Mouse (Mus musculus): ENCODE results near the gene E130208F15Rik.
A peak's percentile ranks its signal among the peaks of the same experiment; 100 is the strongest.

E130208F15Rik gene

DNA sequence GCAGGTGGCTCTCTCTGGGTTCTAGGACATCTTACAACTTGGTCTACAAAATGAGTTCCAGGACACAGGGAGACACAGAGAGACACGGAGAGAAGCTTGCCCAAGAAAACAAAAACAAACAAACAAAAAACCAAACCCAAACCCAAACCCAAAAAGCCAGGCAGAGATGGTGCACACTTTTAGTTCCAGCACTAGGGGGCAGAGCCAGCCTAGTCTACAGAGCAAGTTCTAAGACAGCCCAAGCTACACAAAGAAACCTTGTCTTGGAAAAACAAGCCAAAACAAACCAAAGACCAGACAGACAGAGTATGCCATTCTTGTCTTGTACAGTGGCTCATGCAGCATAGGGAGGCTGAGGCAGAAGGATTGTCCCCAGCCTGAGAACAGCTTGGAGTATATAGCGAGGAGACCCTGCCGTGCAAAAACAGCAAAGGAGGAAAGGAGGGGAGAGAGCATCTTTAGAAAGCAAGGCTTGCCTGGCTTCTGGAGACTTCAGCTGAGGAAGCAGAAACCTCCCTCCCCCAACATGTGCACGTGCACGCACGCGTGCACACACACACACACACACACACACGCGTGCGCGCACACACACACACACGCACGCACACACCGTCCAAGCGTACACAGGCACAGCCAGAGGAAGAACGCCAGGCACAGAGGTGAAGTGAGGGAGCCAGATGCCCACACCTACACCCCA lies 15.3 kb upstream of the E130208F15Rik start:
- no peak for DNase-seq (ENCODE audit: low read depth in 2 of 2, low spot score in 2 of 2)

DNA sequence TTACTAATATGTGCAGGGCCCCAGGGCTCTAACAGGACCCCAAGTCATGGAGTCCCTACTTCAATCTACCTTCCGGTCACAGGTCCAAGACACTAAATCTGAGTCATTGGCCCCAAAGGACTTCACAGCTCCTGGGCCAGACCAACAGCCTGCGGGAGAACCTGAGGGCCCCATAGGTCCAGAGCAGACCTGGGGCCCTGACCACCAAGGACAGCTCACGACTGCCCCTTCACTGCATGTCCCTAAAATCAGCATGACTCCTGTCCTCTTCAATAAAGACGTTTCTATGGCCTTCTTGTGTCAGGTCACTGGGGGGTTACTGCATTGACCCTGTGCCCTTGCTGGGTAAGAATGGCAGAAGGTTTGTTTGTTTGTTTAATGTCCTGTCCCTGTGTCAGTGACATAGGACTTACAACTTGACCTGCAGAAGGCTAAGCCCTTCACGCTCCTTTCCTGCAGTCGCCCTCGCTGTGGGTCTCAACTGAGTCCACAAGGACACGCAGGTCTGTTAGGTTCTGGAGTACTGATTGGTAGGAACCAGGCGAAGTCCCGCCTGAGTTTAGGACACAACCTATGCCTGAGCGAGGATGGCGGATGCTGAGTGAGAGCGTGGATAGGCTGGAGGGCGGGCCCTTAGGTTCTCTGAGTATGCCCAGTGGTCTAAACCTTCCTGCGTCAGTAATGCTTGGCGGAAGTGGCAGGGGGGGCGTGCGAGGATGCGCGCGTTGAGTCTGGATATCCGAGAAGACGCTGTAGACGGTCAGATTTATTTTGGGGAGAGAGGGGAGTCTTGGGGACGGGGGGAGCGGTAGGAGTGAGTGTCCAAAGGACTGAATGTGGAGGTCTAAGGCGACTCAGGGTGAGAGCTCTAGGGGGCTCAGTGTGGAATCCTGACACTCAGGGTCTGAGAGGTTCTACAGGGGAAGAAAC lies 13.2 kb upstream of the E130208F15Rik start, which contains the start of gene Alkbh6:
Gene Alkbh6, plus strand, starts transcription at position 642 of the 930 bp plus-strand sequence.
- peak; percentile 90 to 91 for DNase-seq (ENCODE audit: low read depth in 2 of 2, low spot score in 2 of 2)

DNA sequence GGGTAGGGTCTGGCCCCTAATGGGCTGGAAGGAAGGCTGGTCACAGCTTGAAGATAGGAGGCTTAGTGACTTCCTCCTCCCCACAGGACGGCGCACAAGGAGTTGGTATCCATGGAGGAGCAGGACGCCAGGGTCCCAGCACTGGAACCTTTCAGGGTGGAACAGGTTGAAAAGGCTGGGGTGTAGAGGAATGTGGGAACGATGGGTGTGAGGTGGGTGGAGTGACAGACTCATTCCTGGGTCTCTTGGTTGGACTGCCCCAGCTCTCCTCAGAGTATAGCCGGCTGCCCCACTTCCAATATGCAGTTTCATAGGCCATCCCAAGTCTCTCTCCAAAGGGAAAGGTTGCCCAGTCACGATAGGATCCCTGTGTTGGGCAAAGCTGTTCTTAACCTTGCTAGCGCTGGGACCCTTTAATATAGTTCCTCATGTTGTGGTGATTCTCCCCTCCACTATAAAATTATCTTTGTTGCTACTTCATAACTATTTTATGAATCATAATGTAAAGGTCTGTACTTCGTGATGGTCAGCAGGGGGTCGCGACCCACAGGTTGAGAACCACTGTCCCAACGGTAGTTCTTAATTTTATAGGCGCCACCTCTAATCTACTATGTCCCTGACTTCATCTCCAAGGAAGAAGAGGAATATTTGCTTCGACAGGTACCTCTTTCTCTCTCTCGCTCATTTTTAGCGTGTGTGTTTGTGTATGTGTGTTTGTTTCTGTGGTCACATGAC lies 12.0 kb upstream of the E130208F15Rik start:
- DNase-seq (ENCODE audit: low read depth in 2 of 2, low spot score in 2 of 2): no peak

DNA sequence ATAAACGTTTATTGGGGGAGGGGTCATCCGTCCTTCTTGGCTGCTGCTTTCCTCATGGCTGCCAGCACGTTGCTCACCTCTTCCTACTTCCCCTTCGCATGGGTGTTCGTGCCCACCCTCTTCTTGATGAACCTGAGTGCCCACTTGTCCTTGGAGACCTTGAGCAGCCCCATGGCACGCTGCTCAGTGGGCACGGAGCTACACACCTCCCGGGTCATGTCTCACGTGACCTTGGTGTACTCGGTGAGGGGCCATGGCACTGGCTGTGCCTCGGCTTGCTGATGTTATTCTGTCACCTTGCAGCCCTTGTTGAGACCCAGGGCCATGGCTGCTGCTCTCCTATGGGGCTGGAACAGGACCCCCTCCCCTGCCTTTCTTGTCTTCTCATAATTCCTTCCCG lies 11.4 kb upstream of the E130208F15Rik start:
- no peak for DNase-seq (ENCODE audit: low read depth in 2 of 2, low spot score in 2 of 2)

DNA sequence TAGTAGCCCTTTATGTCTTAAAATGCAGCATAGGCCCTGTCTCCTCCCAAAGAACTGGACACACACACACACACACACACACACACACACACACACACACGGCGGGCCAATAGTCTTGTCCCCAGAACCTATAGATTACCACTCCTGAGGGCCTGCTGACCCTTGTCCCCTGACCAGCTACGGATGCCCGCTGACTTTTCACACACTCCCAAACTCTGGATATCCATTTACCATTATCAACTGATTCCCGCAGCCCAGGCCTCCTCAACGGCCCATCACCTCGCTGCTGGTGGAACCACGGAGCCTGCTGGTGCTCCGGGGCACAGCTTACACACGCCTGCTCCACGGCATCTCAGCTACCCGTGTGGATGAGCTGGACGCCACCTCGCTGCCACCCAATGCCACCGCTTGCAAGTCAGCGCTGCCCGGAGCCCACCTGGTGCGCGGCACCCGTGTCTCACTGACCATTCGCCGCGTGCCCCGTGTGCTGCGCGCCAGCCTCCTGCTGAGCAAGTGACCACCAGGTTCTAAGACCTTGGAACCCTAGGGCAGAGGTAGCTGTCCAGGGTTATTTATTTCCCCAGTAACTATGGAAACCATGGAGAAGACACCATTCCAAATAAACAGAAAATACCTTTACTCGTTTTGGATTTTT lies 7.7 kb upstream of the E130208F15Rik start:
- DNase-seq (ENCODE audit: low read depth in 2 of 2, low spot score in 2 of 2): no peak

DNA sequence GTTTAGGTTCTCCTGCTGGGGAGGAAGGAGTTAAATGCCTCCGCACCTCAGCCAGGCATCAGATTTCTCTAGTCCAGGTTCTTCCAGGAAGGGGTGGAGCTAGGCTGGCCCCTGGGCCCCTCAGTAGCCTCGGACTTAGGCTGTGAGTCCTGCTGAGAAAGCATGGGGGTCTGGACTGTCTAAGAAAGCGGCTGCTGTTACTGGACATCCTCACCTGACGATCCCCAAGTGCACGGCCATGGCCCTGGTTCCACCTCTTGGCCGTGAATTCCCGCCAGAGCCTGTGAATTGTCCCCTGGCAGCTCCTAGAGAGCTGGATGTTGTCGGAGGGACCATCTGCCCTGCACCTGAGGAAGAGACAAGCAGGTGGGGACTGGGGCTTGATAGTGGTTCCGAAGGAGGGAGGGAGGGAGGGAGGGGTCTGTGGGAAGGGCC lies 6.8 kb upstream of the E130208F15Rik start, which contains the start of gene Syne4:
Gene Syne4, plus strand, starts transcription at position 87 of the 435 bp plus-strand sequence.
- DNase-seq (ENCODE audit: low read depth in 2 of 2, low spot score in 2 of 2): no peak

DNA sequence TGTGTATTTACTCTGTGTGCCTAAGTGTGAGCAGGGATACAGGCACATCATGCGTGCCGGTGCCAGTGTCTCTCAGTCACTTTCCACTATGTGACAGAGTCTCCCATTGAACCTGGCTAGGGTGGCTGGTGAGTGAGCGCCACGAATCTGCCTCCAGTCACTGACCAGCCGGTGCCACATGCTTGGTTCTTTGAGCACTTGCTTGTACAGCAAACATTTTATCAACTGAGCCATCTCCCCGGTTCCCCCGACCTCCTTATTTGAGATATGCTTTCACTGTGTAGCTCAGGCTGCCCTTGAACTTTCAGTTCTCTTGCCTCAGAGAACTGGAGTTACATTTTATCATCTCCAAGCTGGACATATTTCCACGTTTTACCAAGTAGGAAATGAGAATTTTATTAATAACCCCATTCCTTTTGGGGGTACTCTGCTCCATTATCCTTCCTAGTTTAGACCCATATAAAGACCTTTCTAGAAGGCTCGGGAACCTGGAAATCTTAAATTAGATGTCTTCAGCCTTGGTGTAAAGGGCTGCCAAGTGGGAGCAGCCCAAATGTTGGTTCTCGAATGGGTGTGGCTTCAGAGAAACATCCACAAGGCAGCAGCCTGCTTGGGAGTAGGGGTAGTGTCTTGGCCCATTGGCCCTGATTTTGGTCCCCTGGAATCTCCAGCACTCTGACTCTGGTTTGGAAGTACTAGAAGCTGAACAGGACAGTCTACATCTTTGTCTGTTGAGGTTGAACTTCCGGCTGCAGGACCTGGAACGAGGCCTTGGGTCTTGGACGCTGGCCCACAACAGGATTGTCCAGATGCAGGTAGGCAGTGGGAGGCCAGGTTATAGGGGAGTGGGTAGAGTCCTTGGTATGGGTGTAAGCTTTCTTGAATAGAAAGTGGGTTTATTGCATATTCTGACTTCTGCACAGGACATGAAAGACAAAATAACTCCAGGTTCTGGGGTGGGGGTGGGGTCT lies 5.7 kb upstream of the E130208F15Rik start:
- DNase-seq (ENCODE audit: low read depth in 2 of 2, low spot score in 2 of 2): no peak

DNA sequence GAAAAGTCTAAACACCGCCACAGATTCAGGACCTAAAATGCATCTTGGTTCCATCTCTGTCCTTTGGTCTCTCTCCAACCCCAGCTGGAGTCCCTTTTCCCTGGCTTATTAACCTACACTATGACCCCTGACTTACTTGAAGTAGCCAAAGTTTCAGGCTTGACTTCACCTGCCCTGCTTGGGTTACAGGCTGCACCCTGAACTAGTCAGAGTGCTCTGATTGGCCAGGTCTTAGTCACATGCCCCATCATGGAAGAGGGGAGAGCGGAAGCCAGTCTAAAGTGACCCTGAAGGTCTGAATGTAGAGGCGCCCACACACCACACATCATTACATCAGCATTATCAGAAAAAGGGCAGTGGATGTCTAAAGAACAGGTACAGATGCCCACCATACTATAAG lies 3.4 kb upstream of the E130208F15Rik start:
- DNase-seq (ENCODE audit: low read depth in 2 of 2, low spot score in 2 of 2): no peak

DNA sequence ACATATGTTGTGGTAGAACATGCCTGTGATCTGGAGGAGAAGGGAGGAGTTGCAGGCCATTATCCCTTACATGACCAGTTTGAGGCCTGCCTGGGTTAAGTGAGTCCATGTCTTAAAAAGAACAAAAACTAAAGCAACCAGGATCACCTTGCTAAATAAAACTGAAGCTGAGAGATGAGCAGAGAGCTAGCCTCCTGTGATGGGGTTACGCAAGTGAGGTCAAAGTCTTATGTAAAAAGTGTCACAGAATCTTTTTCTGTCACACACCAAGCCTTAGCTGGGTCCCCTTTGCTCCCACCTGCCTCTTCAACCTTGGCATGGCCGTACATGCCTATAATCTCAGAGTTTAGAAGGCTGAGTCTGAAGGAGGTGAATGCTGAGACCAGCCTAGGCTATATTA lies 594 bp upstream of the E130208F15Rik start:
- DNase-seq (ENCODE audit: low read depth in 2 of 2, low spot score in 2 of 2): no peak

DNA sequence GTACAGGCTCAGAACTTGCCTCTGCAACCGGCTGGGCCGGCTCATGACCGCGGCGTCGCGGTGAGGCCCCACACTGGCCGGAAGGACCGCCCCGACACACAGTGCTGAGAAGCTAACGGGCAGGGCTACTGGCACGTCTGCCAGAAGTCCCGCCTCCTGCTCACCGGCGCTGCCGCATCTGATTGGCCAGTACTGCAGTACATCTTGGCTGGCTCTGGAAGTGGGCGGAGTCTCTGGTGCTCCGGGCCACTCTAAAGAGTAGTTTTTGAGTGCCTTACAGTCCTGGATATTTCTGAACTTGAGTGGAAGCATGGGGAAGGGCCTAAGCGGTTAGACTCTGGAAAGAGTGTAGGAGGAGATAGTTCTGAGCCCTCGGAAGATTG lies 736 bp downstream of the E130208F15Rik start:
- peak; percentile 86 to 88 for DNase-seq (ENCODE audit: low read depth in 2 of 2, low spot score in 2 of 2)

DNA sequence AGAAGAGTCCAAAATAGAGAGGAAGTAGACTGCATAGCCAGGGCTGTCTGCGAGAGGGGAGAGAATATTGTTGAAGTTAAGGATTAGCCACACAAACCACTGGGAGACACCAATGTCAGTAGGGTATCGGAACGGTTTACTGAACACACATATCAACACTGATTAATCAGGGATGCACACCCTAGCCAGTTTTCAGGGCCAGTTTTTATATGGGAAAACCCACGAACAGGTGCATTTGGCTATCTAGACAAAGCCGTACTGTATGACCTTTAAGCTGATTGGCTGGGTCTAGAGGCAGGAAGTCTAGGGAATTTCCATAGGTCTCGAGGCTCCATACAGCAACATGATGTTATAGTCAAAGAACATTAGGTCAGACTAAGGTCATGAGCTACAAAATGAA lies 1.3 kb downstream of the E130208F15Rik start:
- no peak for DNase-seq (ENCODE audit: low read depth in 2 of 2, low spot score in 2 of 2)

DNA sequence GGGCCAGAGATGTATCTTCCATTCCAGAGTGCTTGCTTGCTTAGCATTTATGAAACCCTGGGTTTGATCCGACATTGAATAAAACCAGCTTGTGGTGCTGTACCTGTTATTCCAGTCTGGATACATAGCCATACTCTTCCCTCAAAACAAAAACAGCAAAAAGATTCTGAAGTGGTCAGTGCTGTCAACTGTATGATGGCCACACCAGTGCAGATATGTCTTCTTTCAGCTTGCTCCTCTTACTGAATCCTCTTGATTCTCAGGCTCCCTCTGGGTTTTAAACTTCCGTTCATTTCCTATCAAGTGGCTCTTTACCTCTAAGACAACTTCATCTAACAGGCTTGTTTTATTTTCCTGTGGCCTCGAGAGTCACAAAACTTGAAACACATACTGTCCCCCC lies 2.3 kb downstream of the E130208F15Rik start, which contains the start of gene Sdhaf1:
Gene Sdhaf1, minus strand, starts transcription at position 101 of the 400 bp plus-strand sequence.
- DNase-seq (ENCODE audit: low read depth in 2 of 2, low spot score in 2 of 2): no peak

DNA sequence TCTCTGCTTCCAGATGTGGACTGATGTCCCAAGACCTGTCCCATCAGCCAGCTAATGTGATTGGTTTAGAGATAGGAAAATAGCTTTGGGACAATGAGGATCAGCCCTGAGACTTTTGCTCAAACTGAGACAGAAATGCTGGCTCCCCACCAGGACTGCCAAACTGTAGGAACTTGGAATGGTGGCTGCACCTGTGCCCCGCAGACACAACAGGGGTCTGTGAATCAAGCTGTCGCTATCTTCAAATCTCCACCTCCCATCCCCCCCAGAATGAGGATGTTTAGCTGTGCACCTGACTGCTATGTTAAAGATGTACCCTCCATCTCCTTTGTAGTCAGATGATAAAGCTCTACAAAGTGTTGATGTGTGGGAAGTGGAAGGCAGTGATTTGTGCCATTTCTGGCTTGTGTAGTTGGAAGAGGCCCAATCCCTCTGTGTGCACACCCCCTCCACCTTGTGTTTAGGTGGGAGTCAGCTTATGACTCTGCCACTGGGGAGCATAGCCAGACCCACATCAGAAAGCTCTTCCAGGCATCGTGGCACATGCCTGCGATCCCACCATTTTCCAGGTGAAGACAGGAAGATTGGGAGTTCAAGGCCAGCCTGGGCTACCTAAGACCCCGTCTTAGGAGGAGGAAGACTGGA lies 2.9 kb downstream of the E130208F15Rik start:
- no peak for DNase-seq (ENCODE audit: low read depth in 2 of 2, low spot score in 2 of 2)

DNA sequence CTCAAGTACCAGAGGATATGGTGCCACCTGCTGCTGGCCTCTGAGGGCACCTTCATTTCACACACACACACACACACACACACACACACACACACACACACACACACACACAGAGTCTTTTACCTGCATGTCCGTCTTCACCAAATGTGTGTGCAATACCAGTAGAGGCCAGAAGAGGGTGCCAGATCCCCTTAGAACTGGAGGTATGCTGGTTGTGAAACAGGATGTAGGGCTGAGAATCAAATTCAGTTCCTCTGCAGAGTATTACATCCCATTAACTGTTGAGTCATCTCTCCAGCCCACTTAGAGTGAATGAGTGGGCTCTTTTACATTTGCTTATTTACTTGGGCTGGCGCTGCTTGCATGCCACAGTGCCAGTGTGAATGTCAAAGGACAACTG lies 3.8 kb downstream of the E130208F15Rik start:
- DNase-seq (ENCODE audit: low read depth in 2 of 2, low spot score in 2 of 2): peak; percentile 71 to 84

DNA sequence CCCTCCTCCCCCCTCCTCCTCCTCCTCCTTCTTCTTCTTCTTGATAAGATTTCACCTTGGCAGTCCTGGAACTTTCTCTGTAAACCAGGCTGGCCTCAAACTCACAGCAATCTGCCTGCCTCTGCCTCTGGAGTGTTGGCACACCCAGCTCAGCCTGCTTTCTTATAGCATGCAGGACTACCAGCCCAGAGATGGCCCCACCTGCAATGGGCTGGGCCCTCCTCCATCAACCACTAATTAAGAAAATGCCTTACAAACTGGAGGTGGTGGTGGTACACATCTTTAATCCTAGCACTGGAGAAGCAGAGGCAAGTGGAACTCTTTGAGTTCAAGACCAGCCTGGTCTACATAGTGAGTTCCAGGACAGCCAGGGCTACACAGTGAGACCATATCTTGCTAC lies 4.9 kb downstream of the E130208F15Rik start:
- no peak for DNase-seq (ENCODE audit: low read depth in 2 of 2, low spot score in 2 of 2)

DNA sequence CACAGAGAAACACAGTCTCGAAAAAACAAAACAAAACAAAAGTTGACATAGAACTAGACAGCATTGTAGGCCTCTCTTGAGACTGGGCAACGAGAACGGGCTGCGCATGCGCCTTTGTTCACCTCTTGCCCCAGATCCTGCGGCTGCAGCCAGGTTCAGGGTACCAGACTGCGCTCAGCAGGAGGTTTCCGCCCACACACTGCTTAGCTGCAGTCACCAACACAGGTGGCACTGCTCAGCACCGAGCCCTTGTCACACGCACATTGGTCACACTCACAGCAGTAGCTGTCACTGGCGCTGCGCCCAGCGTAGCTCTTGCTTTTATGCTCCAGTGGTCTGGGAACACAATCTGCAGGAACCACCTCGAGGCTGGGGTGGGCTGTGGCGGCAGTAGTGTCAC lies 5.6 kb downstream of the E130208F15Rik start:
- no peak for DNase-seq (ENCODE audit: low read depth in 2 of 2, low spot score in 2 of 2)

DNA sequence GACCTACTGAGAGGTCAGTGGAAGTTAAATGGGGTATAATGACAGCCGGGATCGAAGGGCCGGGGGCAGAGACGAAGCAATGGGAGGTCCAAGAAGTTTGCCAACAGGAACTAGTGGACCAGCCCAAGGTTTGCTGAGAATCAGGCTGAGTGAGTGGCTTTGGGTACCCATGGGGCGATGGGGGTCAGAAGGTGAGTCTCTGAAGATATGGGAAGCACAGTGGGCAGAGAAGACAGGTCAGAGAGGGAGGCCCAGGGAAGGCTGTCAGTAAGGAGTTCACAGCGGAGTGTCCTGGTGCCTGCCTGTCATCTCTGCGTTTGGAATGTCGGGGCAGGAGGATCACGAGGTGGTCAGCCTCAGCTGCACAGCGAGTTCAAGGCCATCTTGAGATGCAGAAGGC lies 6.8 kb downstream of the E130208F15Rik start:
- no peak for DNase-seq (ENCODE audit: low read depth in 2 of 2, low spot score in 2 of 2)

DNA sequence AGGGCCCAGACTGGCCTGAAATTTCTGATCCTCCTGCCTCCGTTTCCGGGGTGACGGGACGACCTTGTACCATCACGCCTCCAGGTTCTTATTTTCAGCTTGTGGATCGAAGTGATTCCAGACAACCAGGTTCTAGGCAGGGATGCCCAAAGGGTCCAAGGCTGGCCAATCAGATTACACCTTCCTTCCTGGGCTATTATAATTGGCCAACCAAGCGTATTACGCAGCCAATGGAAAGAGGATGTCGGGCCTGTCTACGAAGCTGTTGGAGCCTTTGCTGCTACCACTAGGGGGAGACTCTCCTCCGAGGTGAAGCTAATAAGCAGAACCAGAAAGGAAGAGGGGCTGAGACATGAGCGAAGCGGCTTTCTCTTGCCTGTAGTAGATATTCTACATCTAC lies 10.3 kb downstream of the E130208F15Rik start:
- DNase-seq (ENCODE audit: low read depth in 2 of 2, low spot score in 2 of 2): peak; percentile 74 to 81

DNA sequence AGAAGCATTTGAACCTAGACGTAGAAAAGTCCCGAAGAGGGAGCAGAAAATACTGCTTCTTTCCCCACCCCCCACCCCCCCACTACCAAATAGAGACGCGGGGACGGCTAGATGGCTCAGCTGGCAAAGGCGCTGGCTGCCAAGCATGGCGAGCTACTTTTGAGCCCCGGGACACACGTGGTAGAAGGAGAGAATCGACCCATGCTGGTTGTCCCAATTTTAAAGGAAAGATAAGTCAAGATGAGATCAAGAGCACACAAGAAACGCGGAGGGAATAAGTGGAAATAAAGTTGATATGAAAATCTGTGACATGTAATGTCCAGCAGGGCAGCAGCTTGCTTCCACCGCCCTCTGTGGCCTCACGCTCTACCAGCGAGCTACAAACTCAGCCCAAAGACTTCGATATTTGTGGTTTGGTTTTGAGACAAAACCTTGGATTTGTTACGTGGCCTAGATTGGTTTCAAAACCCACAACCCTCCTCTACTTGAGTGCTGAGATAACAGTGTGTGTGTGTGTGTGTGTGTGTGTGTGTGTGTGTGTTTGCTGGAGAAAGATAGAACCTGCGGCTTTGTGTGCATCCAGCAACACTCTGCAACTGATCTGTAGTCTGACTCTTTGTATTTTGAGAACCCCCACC lies 11.2 kb downstream of the E130208F15Rik start:
- DNase-seq (ENCODE audit: low read depth in 2 of 2, low spot score in 2 of 2): no peak
